Mouse (Mus musculus) retina, adult 2 months (tissue): ENCODE measurements at regions not wholly inside any gene's neighbourhood (a gene's known extent, or its start where the extent isn't known, plus 50 kb on each side); places are given as distances from the start of the nearest gene placed in this dataset.

Experiments used
- DNase-seq: peaks from one replicate; pipeline ENCODE4 v3.0.0-alpha.2; 2012; ENCODE audit warnings: low read depth, low spot score

- DNase-seq: no peak
These were observed 58.8 kb downstream of the 1700009N14Rik start for GRCm38 (mm10) chr4:39508866-39509265.

- no peak for DNase-seq
These were observed 77.4 kb downstream of the 1700009N14Rik start for GRCm38 (mm10) chr4:39527492-39527891.

GRCm38 (mm10) chr4:39528661-39529060 is 78.6 kb downstream of the 1700009N14Rik start:
- DNase-seq: no peak

GRCm38 (mm10) chr4:39556101-39556763 is 106.1 kb downstream of the 1700009N14Rik start:
- DNase-seq: no peak

- DNase-seq: no peak
These were observed 147.3 kb downstream of the 1700009N14Rik start for GRCm38 (mm10) chr4:39597426-39597825.

- DNase-seq: no peak
These were observed 155.0 kb downstream of the 1700009N14Rik start for GRCm38 (mm10) chr4:39605046-39605445.

- no peak for DNase-seq
These were observed 194.0 kb downstream of the 1700009N14Rik start for GRCm38 (mm10) chr4:39644136-39644535.

GRCm38 (mm10) chr4:39644849-39645248 is 194.8 kb downstream of the 1700009N14Rik start:
- no peak for DNase-seq

GRCm38 (mm10) chr4:39660538-39660937 is 210.4 kb downstream of the 1700009N14Rik start:
- DNase-seq: no peak

GRCm38 (mm10) chr4:39672609-39673008 is 222.5 kb downstream of the 1700009N14Rik start:
- DNase-seq: no peak

- DNase-seq: no peak
These were observed 245.1 kb downstream of the 1700009N14Rik start for GRCm38 (mm10) chr4:39695236-39695635.

GRCm38 (mm10) chr4:39697565-39697964 is 247.5 kb downstream of the 1700009N14Rik start:
- peak; percentile 30 for DNase-seq

- no peak for DNase-seq
These were observed 249.3 kb downstream of the 1700009N14Rik start for GRCm38 (mm10) chr4:39699347-39699746.

- DNase-seq: no peak
These were observed 267.4 kb downstream of the 1700009N14Rik start for GRCm38 (mm10) chr4:39717477-39717876.

- no peak for DNase-seq
These were observed 268.6 kb downstream of the 1700009N14Rik start for GRCm38 (mm10) chr4:39718691-39719090.

GRCm38 (mm10) chr4:39719951-39720350 is 269.9 kb downstream of the 1700009N14Rik start:
- no peak for DNase-seq

- DNase-seq: no peak
These were observed 271.4 kb downstream of the 1700009N14Rik start for GRCm38 (mm10) chr4:39721524-39721923.

- no peak for DNase-seq
These were observed 315.5 kb downstream of the 1700009N14Rik start for GRCm38 (mm10) chr4:39765586-39765985.

- DNase-seq: no peak
These were observed 341.0 kb downstream of the 1700009N14Rik start for GRCm38 (mm10) chr4:39791096-39791495.

GRCm38 (mm10) chr4:39809950-39810349 is 332.9 kb upstream of the Aco1 start:
- DNase-seq: no peak

- DNase-seq: no peak
These were observed 330.1 kb upstream of the Aco1 start for GRCm38 (mm10) chr4:39812766-39813165.

- no peak for DNase-seq
These were observed 327.3 kb upstream of the Aco1 start for GRCm38 (mm10) chr4:39815620-39816019.

- DNase-seq: no peak
These were observed 325.2 kb upstream of the Aco1 start for GRCm38 (mm10) chr4:39817675-39818074.

GRCm38 (mm10) chr4:39833634-39834033 is 309.2 kb upstream of the Aco1 start:
- no peak for DNase-seq
